Mouse (Mus musculus) lung, adult 2 months (tissue): ENCODE results near the gene C1qtnf9.

Experiments
- CTCF ChIP-seq: fragments of 200-500 bp; IDR thresholded peaks from 2 replicates; pipeline ENCODE4 v1.5.1; 2011; ENCODE audit warnings: mild to moderate bottlenecking, low read length, control low read depth; ENCODE audit not compliant: insufficient read depth
- POLR2A ChIP-seq: fragments of 200-500 bp; IDR thresholded peaks from 2 replicates; pipeline ENCODE4 v1.6.1; 2011; ENCODE audit warnings: low read depth, mild to moderate bottlenecking, control low read depth, low read length, borderline replicate concordance; ENCODE audit errors: extremely low read depth

DNA sequence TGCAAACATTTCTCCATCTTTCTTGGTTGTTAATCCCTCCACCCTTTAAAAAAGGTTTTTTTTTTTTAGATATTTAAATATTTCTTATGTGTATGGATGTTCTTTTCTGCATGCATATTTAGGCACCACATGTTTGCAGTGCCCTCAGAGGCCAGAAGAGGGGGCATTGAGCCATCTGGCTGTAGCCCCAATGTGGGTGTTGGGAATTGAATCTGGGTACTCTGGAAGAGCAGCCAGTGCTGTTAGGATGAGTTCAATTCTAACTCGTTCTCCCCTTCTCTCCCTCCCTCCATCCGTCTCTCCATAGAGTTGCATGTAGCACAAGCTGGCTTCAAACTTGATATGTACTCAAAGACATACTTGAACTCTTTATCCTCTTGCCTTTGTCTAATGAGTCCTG lies 5.5 kb downstream of the C1qtnf9 start:
- TF ChIP-seq POLR2A = no peak
- TF ChIP-seq CTCF = no peak
